Mouse (Mus musculus): ENCODE measurements around the gene Gm12789. TPM values are rescaled to one million over a fixed set of nuclear protein-coding genes. Genes with fewer than 3 reads are reported as not detected.

Gene Gm12789
- not detected for polyA plus RNA-seq (2014; fragmentation: Illumina TruSeq; extraction: RNeasy Lipid Tissue Mini Kit (QIAGEN cat#74804))

DNA sequence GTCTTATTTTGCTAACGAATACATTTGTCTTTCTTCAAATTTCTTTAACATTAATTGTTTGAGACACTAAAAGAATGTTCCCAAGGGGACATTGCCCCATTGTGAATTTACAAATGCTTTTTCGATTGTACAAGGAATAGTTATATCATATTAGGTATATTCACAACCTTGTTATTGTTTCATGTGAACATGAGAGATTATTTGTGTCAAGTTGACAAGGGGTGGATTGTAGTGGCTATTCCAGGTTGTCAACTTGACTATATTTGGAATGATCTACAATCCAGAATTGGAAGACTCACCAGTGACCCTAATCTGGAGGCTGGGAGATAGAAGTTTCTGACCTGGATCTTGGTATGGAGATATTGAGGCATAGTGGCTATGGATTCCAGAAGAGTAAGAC, at the start of gene Gm12789:
Gene Gm12789, plus strand, starts transcription at position 301 of the 400 bp plus-strand sequence.

DNA sequence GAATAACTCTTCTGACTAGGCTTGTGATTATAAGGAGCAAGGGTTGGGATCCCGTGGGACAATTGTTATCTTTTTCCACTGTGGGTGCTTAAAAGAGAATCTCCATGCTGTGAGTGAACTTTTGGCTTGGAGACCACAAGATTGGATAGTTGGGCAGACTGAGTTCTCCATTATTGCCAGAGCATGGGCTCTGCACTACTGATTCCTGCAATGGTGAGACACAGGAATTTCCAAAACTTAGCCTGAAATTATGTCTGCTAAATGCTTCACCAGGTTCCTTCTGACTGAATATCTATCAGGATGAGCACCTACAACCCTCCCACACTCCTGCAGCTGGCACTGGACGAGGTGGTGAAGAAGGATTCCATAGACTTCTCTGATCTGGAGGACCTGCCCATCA, 46.3 kb upstream of the Gm12789 start, which contains the start of gene Gm12794:
Gene Gm12794, plus strand, starts transcription at position 301 of the 400 bp plus-strand sequence.

DNA sequence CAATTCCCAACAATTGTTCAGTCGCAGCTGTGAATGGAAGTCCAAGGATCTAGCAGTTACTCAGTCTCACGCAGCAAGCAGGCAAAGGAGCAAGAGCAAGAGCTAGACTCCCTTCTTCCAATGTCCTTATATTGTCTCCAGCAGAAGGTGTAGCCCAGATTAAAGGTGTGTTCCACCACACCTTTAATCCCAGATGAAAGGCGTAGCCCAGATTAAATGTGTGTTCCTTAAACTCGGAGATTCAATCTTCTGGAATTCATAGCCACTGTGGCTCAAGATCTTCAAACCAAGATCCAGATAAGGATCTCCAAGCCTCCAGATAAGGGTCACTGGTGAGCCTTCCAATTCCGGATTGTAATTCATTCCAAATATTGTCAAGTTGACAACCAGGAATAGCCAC, 5.5 kb upstream of the Gm12789 start, which contains the start of gene Gm12790:
Gene Gm12790, minus strand, starts transcription at position 101 of the 400 bp plus-strand sequence.

Other genes with a start within 250 kb of the Gm12789 start
- not detected for gene B020004J07Rik, start 142.6 kb upstream of the Gm12789 start, polyA plus RNA-seq (2014; fragmentation: Illumina TruSeq; extraction: RNeasy Lipid Tissue Mini Kit (QIAGEN cat#74804))
- gene C130073F10Rik, start 92.8 kb upstream of the Gm12789 start, polyA plus RNA-seq (2014; fragmentation: Illumina TruSeq; extraction: RNeasy Lipid Tissue Mini Kit (QIAGEN cat#74804)): not detected
- gene Gm12800, start 77.5 kb upstream of the Gm12789 start, polyA plus RNA-seq (2014; fragmentation: Illumina TruSeq; extraction: RNeasy Lipid Tissue Mini Kit (QIAGEN cat#74804)): not detected
- gene Gm12794, start 46.2 kb upstream of the Gm12789 start, polyA plus RNA-seq (2014; fragmentation: Illumina TruSeq; extraction: RNeasy Lipid Tissue Mini Kit (QIAGEN cat#74804)): not detected
- not detected for gene Gm12790, start 5.6 kb upstream of the Gm12789 start, polyA plus RNA-seq (2014; fragmentation: Illumina TruSeq; extraction: RNeasy Lipid Tissue Mini Kit (QIAGEN cat#74804))
- 8.0 TPM for gene Pde4b, start 100.9 kb downstream of the Gm12789 start, polyA plus RNA-seq (2014; fragmentation: Illumina TruSeq; extraction: RNeasy Lipid Tissue Mini Kit (QIAGEN cat#74804))

Data from ovary, adult 10 weeks (tissue).